Mouse (Mus musculus): Measurements from ENCODE around the gene Lama1. TPM values are rescaled to one million over a fixed set of nuclear protein-coding genes. Genes with fewer than 3 reads are reported as not detected.

Lama1 gene
- total RNA-seq, 1 experiment, result 112 TPM

- H3K9me3 ChIP-seq (ENCODE audit: control insufficient read depth, insufficient read depth, low read depth, low read length), result no peaks in the 10 kb centered on the region
- H3K27ac ChIP-seq (ENCODE audit: insufficient read depth, low read depth, low read length, poor library complexity, severe bottlenecking), result no peak overlapping the region
- H3K36me3 ChIP-seq (ENCODE audit: control insufficient read depth, insufficient read depth, low read length, poor library complexity, severe bottlenecking), result no peaks in the 10 kb centered on the region
- in situ Hi-C loops (cut with MboI; ENCODE audit: low sequenced_read_pairs in 2 of 2, unreplicated experiment in 2 of 2), result no loop called here
- H3K9ac ChIP-seq (ENCODE audit: insufficient read depth, low read depth, low read length, poor library complexity, severe bottlenecking), result no peak overlapping the region
- no peak for DNase-seq (ENCODE audit: low read depth, low spot score)
- TF ChIP-seq CHD2 (IDR thresholded peaks at IDR 0.05; ENCODE audit: low read depth, low read length), result no peak
- TF ChIP-seq ZC3H11A (IDR thresholded peaks at IDR 0.05; ENCODE audit: borderline replicate concordance, low read depth, low read length), result no peak
- TF ChIP-seq ZNF384 (IDR thresholded peaks at IDR 0.05; ENCODE audit: low read depth, low read length), result no peak
- TF ChIP-seq MAFK (IDR thresholded peaks at IDR 0.05; ENCODE audit: insufficient read depth, low read depth, low read length), result no peak
- TF ChIP-seq HCFC1 (IDR thresholded peaks at IDR 0.05; ENCODE audit: borderline replicate concordance, insufficient read depth, low read length), result no peak
- peaks cover 0 to 4% of the 10 kb centered on the region in 2 experiments; a peak in 2 of 4 replicates for H3K4me1 ChIP-seq (ENCODE audit: control insufficient read depth in 2 of 2, insufficient read depth in 2 of 2, low read length in 2 of 2, poor library complexity in 1 of 2)
- H3K4me3 ChIP-seq (ENCODE audit: insufficient read depth in 1 of 2, low read depth in 1 of 2, low read length in 2 of 2, poor library complexity in 1 of 2, severe bottlenecking in 1 of 2), result no peak overlapping the region
Observed at GRCm38 (mm10) chr17:67707793-67708364, 10.8 kb downstream of the Lama1 start.

- Histone ChIP-seq H3K27ac (ENCODE audit: insufficient read depth, low read depth, low read length, poor library complexity, severe bottlenecking) (no peak overlapping the region), H3K36me3 (ENCODE audit: control insufficient read depth, insufficient read depth, low read length, poor library complexity, severe bottlenecking) (no peaks in the 10 kb centered on the region), H3K9ac (ENCODE audit: insufficient read depth, low read depth, low read length, poor library complexity, severe bottlenecking) (no peak overlapping the region), H3K9me3 (ENCODE audit: control insufficient read depth, insufficient read depth, low read depth, low read length) (no peaks in the 10 kb centered on the region), H3K4me3 (ENCODE audit: insufficient read depth in 1 of 2, low read depth in 1 of 2, low read length in 2 of 2, poor library complexity in 1 of 2, severe bottlenecking in 1 of 2) (no peak overlapping the region), H3K4me1 (ENCODE audit: control insufficient read depth in 2 of 2, insufficient read depth in 2 of 2, low read length in 2 of 2, poor library complexity in 1 of 2) (peaks cover 0 to 2% of the 10 kb centered on the region in 2 experiments; a peak in 2 of 4 replicates)
- DNase-seq (ENCODE audit: low read depth, low spot score), result no peak
- TF ChIP-seq MAFK (IDR thresholded peaks at IDR 0.05; ENCODE audit: insufficient read depth, low read depth, low read length), result no peak
- in situ Hi-C loops (cut with MboI; ENCODE audit: low sequenced_read_pairs in 2 of 2, unreplicated experiment in 2 of 2), result no loop called here
Observed at GRCm38 (mm10) chr17:67710377-67710781, 13.3 kb downstream of the Lama1 start.

GRCm38 (mm10) chr17:67711361-67711760, 14.3 kb downstream of the Lama1 start:
- no peak overlapping the region for H3K27ac ChIP-seq (ENCODE audit: insufficient read depth, low read depth, low read length, poor library complexity, severe bottlenecking)
- no peaks in the 10 kb centered on the region for H3K9me3 ChIP-seq (ENCODE audit: control insufficient read depth, insufficient read depth, low read depth, low read length)
- H3K36me3 ChIP-seq (ENCODE audit: control insufficient read depth, insufficient read depth, low read length, poor library complexity, severe bottlenecking), result no peaks in the 10 kb centered on the region
- no peak overlapping the region for H3K9ac ChIP-seq (ENCODE audit: insufficient read depth, low read depth, low read length, poor library complexity, severe bottlenecking)
- H3K4me1 ChIP-seq (ENCODE audit: control insufficient read depth in 2 of 2, insufficient read depth in 2 of 2, low read length in 2 of 2, poor library complexity in 1 of 2), result peaks cover 0 to 2% of the 10 kb centered on the region in 2 experiments; a peak in 2 of 4 replicates
- no peak for TF ChIP-seq CHD2 (IDR thresholded peaks at IDR 0.05; ENCODE audit: low read depth, low read length)
- TF ChIP-seq ZNF384 (IDR thresholded peaks at IDR 0.05; ENCODE audit: low read depth, low read length), result no peak
- TF ChIP-seq MAFK (IDR thresholded peaks at IDR 0.05; ENCODE audit: insufficient read depth, low read depth, low read length), result no peak
- TF ChIP-seq HCFC1 (IDR thresholded peaks at IDR 0.05; ENCODE audit: borderline replicate concordance, insufficient read depth, low read length), result no peak
- no peak for TF ChIP-seq ZC3H11A (IDR thresholded peaks at IDR 0.05; ENCODE audit: borderline replicate concordance, low read depth, low read length)
- H3K4me3 ChIP-seq (ENCODE audit: insufficient read depth in 1 of 2, low read depth in 1 of 2, low read length in 2 of 2, poor library complexity in 1 of 2, severe bottlenecking in 1 of 2), result no peak overlapping the region
- in situ Hi-C loops (cut with MboI; ENCODE audit: low sequenced_read_pairs in 2 of 2, unreplicated experiment in 2 of 2), result no loop called here
- no peak for DNase-seq (ENCODE audit: low read depth, low spot score)

- no peak overlapping the region for H3K9ac ChIP-seq (ENCODE audit: insufficient read depth, low read depth, low read length, poor library complexity, severe bottlenecking)
- H3K27ac ChIP-seq (ENCODE audit: insufficient read depth, low read depth, low read length, poor library complexity, severe bottlenecking), result no peak overlapping the region
- no peaks in the 10 kb centered on the region for H3K9me3 ChIP-seq (ENCODE audit: control insufficient read depth, insufficient read depth, low read depth, low read length)
- no peak for DNase-seq (ENCODE audit: low read depth, low spot score)
- TF ChIP-seq HCFC1 (IDR thresholded peaks at IDR 0.05; ENCODE audit: borderline replicate concordance, insufficient read depth, low read length), result no peak
- no peak for TF ChIP-seq ZC3H11A (IDR thresholded peaks at IDR 0.05; ENCODE audit: borderline replicate concordance, low read depth, low read length)
- TF ChIP-seq MAFK (IDR thresholded peaks at IDR 0.05; ENCODE audit: insufficient read depth, low read depth, low read length), result no peak
- no peak for TF ChIP-seq ZNF384 (IDR thresholded peaks at IDR 0.05; ENCODE audit: low read depth, low read length)
- no peak for TF ChIP-seq CHD2 (IDR thresholded peaks at IDR 0.05; ENCODE audit: low read depth, low read length)
- in situ Hi-C loops (cut with MboI; ENCODE audit: low sequenced_read_pairs in 2 of 2, unreplicated experiment in 2 of 2), result no loop called here
- H3K36me3 ChIP-seq (ENCODE audit: control insufficient read depth, insufficient read depth, low read length, poor library complexity, severe bottlenecking), result peaks cover 3% of the 10 kb centered on the region; the same call in 1 of the 2 replicates
- peaks cover 0 to 2% of the 10 kb centered on the region in 2 experiments; a peak in 2 of 4 replicates for H3K4me1 ChIP-seq (ENCODE audit: control insufficient read depth in 2 of 2, insufficient read depth in 2 of 2, low read length in 2 of 2, poor library complexity in 1 of 2)
- no peak overlapping the region for H3K4me3 ChIP-seq (ENCODE audit: insufficient read depth in 1 of 2, low read depth in 1 of 2, low read length in 2 of 2, poor library complexity in 1 of 2, severe bottlenecking in 1 of 2)
Observed at GRCm38 (mm10) chr17:67712929-67713328, 15.9 kb downstream of the Lama1 start.

GRCm38 (mm10) chr17:67715466-67715865, 18.4 kb downstream of the Lama1 start:
- Histone ChIP-seq H3K4me3 (ENCODE audit: insufficient read depth in 1 of 2, low read depth in 1 of 2, low read length in 2 of 2, poor library complexity in 1 of 2, severe bottlenecking in 1 of 2) (no peak overlapping the region), H3K9ac (ENCODE audit: insufficient read depth, low read depth, low read length, poor library complexity, severe bottlenecking) (no peak overlapping the region), H3K9me3 (ENCODE audit: control insufficient read depth, insufficient read depth, low read depth, low read length) (no peaks in the 10 kb centered on the region), H3K4me1 (ENCODE audit: control insufficient read depth in 2 of 2, insufficient read depth in 2 of 2, low read length in 2 of 2, poor library complexity in 1 of 2) (0 out of 4 replicates have a peak, but pooled peaks cover 0 to 2% of the 10 kb centered on the region in 2 experiments), H3K27ac (ENCODE audit: insufficient read depth, low read depth, low read length, poor library complexity, severe bottlenecking) (no peak overlapping the region), H3K36me3 (ENCODE audit: control insufficient read depth, insufficient read depth, low read length, poor library complexity, severe bottlenecking) (peaks cover 3% of the 10 kb centered on the region; the same call in 1 of the 2 replicates)
- in situ Hi-C loops (cut with MboI; ENCODE audit: low sequenced_read_pairs in 2 of 2, unreplicated experiment in 2 of 2), result no loop called here
- TF ChIP-seq CHD2 (IDR thresholded peaks at IDR 0.05; ENCODE audit: low read depth, low read length) (no peak), ZC3H11A (IDR thresholded peaks at IDR 0.05; ENCODE audit: borderline replicate concordance, low read depth, low read length) (no peak), MAFK (IDR thresholded peaks at IDR 0.05; ENCODE audit: insufficient read depth, low read depth, low read length) (no peak)
- DNase-seq (ENCODE audit: low read depth, low spot score), result no peak
